Mouse (Mus musculus): ENCODE results near the gene Kcnj11.
A peak's percentile ranks its signal among the peaks of the same experiment; 100 is the strongest.

The Kcnj11 gene

GRCm38 (mm10) chr7:46103771-46104170, 3.2 kb upstream of the Kcnj11 start:
- no peak for DNase-seq

- peak; percentile 70 for DNase-seq
Measured at GRCm38 (mm10) chr7:46103075-46103591, 2.6 kb upstream of the Kcnj11 start.

- peak; percentile 61 for DNase-seq
Measured at GRCm38 (mm10) chr7:46099682-46100081, 882 bp downstream of the Kcnj11 start.

- no peak for DNase-seq
Measured at GRCm38 (mm10) chr7:46098919-46099286, 1.7 kb downstream of the Kcnj11 start.

- DNase-seq, result peak; percentile 75
Measured at GRCm38 (mm10) chr7:46098221-46098918, 2.2 kb downstream of the Kcnj11 start.

- peak; percentile 55 for DNase-seq
Measured at GRCm38 (mm10) chr7:46097319-46097783, 3.2 kb downstream of the Kcnj11 start.

GRCm38 (mm10) chr7:46096136-46096535, 4.4 kb downstream of the Kcnj11 start:
- peak; percentile 79 for DNase-seq

- no peak for DNase-seq
Measured at GRCm38 (mm10) chr7:46092803-46093202, 7.8 kb downstream of the Kcnj11 start.

GRCm38 (mm10) chr7:46088241-46088640, 12.3 kb downstream of the Kcnj11 start:
- no peak for DNase-seq

GRCm38 (mm10) chr7:46086378-46086777, 14.2 kb downstream of the Kcnj11 start:
- no peak for DNase-seq

GRCm38 (mm10) chr7:46084839-46085513, 15.6 kb downstream of the Kcnj11 start:
- no peak for DNase-seq

GRCm38 (mm10) chr7:46084024-46084423, 16.5 kb downstream of the Kcnj11 start:
- no peak for DNase-seq

- no peak for DNase-seq
Measured at GRCm38 (mm10) chr7:46077675-46078074, 22.9 kb downstream of the Kcnj11 start.

GRCm38 (mm10) chr7:46076844-46077243, 23.7 kb downstream of the Kcnj11 start:
- DNase-seq, result no peak

GRCm38 (mm10) chr7:46068831-46069230, 31.7 kb downstream of the Kcnj11 start:
- no peak for DNase-seq

- no peak for DNase-seq
Measured at GRCm38 (mm10) chr7:46063296-46063695, 37.3 kb downstream of the Kcnj11 start.

- DNase-seq, result no peak
Measured at GRCm38 (mm10) chr7:46061614-46062013, 39.0 kb downstream of the Kcnj11 start.

- DNase-seq, result no peak
Measured at GRCm38 (mm10) chr7:46060688-46061087, 39.9 kb downstream of the Kcnj11 start.

GRCm38 (mm10) chr7:46058882-46059281, 41.7 kb downstream of the Kcnj11 start:
- DNase-seq, result no peak

- no peak for DNase-seq
Measured at GRCm38 (mm10) chr7:46053566-46053965, 47.0 kb downstream of the Kcnj11 start.

- DNase-seq, result peak; percentile 38
Measured at GRCm38 (mm10) chr7:46052161-46052821, 48.3 kb downstream of the Kcnj11 start.

GRCm38 (mm10) chr7:46049981-46050380, 50.6 kb downstream of the Kcnj11 start:
- no peak for DNase-seq

- no peak for DNase-seq
Measured at GRCm38 (mm10) chr7:46047873-46048562, 52.5 kb downstream of the Kcnj11 start.

All from cerebellum, adult 9-10 months (tissue).